Mouse (Mus musculus): ENCODE results near the gene Fgd4.
A peak's percentile ranks its signal among the peaks of the same experiment; 100 is the strongest.
"Not testable (repeated sequence)": the region's sequence is repeated elsewhere in the genome, so short reads cannot be mapped to it uniquely, and the experiment has no call there.

The Fgd4 gene

GRCm38 (mm10) chr16:16542956-16543441 is 57.4 kb downstream of the Fgd4 start:
- no peak for DNase-seq (ENCODE audit: low read depth)

GRCm38 (mm10) chr16:16539396-16539795 is 61.0 kb downstream of the Fgd4 start:
- not testable (repeated sequence) for DNase-seq (ENCODE audit: low read depth)

GRCm38 (mm10) chr16:16535232-16535631 is 65.1 kb downstream of the Fgd4 start:
- DNase-seq (ENCODE audit: low read depth): no peak

GRCm38 (mm10) chr16:16528014-16528413 is 72.3 kb downstream of the Fgd4 start:
- no peak for DNase-seq (ENCODE audit: low read depth)

- no peak for DNase-seq (ENCODE audit: low read depth)
Observed at GRCm38 (mm10) chr16:16527267-16527666, 73.1 kb downstream of the Fgd4 start.

- DNase-seq (ENCODE audit: low read depth): no peak
Observed at GRCm38 (mm10) chr16:16526741-16527105, 73.6 kb downstream of the Fgd4 start.

- DNase-seq (ENCODE audit: low read depth): no peak
Observed at GRCm38 (mm10) chr16:16526097-16526740, 74.1 kb downstream of the Fgd4 start.

GRCm38 (mm10) chr16:16525266-16525904 is 75.0 kb downstream of the Fgd4 start:
- DNase-seq (ENCODE audit: low read depth): peak; percentile 37

- DNase-seq (ENCODE audit: low read depth): no peak
Observed at GRCm38 (mm10) chr16:16523632-16524031, 76.7 kb downstream of the Fgd4 start.

GRCm38 (mm10) chr16:16522869-16523268 is 77.5 kb downstream of the Fgd4 start:
- DNase-seq (ENCODE audit: low read depth): not testable (repeated sequence)

GRCm38 (mm10) chr16:16501491-16501890 is 98.9 kb downstream of the Fgd4 start:
- DNase-seq (ENCODE audit: low read depth): no peak

GRCm38 (mm10) chr16:16500926-16501325 is 99.4 kb downstream of the Fgd4 start:
- DNase-seq (ENCODE audit: low read depth): no peak

GRCm38 (mm10) chr16:16498798-16499197 is 101.6 kb downstream of the Fgd4 start:
- DNase-seq (ENCODE audit: low read depth): no peak

- DNase-seq (ENCODE audit: low read depth): no peak
Observed at GRCm38 (mm10) chr16:16485523-16486043, 114.8 kb downstream of the Fgd4 start.

- no peak for DNase-seq (ENCODE audit: low read depth)
Observed at GRCm38 (mm10) chr16:16484601-16485000, 115.7 kb downstream of the Fgd4 start.

- DNase-seq (ENCODE audit: low read depth): not testable (repeated sequence)
Observed at GRCm38 (mm10) chr16:16473451-16473850, 126.9 kb downstream of the Fgd4 start.

GRCm38 (mm10) chr16:16450021-16450420 is 150.3 kb downstream of the Fgd4 start:
- DNase-seq (ENCODE audit: low read depth): peak; percentile 60

- peak; percentile 61 for DNase-seq (ENCODE audit: low read depth)
Observed at GRCm38 (mm10) chr16:16438436-16438835, 161.9 kb downstream of the Fgd4 start.

GRCm38 (mm10) chr16:16422456-16422855 is 177.9 kb downstream of the Fgd4 start:
- no peak for DNase-seq (ENCODE audit: low read depth)

GRCm38 (mm10) chr16:16367217-16367616 is 233.1 kb downstream of the Fgd4 start:
- not testable (repeated sequence) for DNase-seq (ENCODE audit: low read depth)

Data from 416B (cell line).